Mouse (Mus musculus): Measurements from ENCODE around the gene L3mbtl4. TPM values are rescaled to one million over a fixed set of nuclear protein-coding genes. Genes with fewer than 3 reads are reported as not detected.

Gene L3mbtl4
- polyA plus RNA-seq, 1 experiment from 2014 or later: 5.7 TPM

GRCm38 (mm10) chr17:68591619-68592018, 318.0 kb downstream of the L3mbtl4 start:
- Histone ChIP-seq H3K36me3 (replicated peaks) (no peaks in the 10 kb centered on the region), H3K9ac (no peak overlapping the region), H3K4me2 (no peak overlapping the region), H3K27ac (no peak overlapping the region), H3K27me3 (replicated peaks) (no peaks in the 10 kb centered on the region), H3K9me3 (no peaks in the 10 kb centered on the region), H3K4me3 (no peak overlapping the region), H3K4me1 (no peaks in the 10 kb centered on the region)
- WGBS: 68% methylated on average over 4 of the region's 4 CpGs
- no peak for ATAC-seq (replicated peaks)

GRCm38 (mm10) chr17:68602744-68603143, 329.1 kb downstream of the L3mbtl4 start:
- WGBS: 87% methylated on average over 4 of the region's 4 CpGs
- ATAC-seq (replicated peaks): no peak
- no peak overlapping the region for H3K4me2 ChIP-seq

GRCm38 (mm10) chr17:68607691-68608090, 334.1 kb downstream of the L3mbtl4 start:
- 57% methylated on average over 6 of the region's 6 CpGs for WGBS

More at GRCm38 (mm10) chr17:68602744-68603143, 329.1 kb downstream of the L3mbtl4 start:
- Histone ChIP-seq H3K9ac (no peak overlapping the region), H3K9me3 (no peaks in the 10 kb centered on the region), H3K36me3 (replicated peaks) (no peaks in the 10 kb centered on the region), H3K4me1 (no peaks in the 10 kb centered on the region), H3K4me3 (no peak overlapping the region), H3K27ac (no peak overlapping the region), H3K27me3 (replicated peaks) (no peaks in the 10 kb centered on the region)

GRCm38 (mm10) chr17:68611247-68611646, 337.6 kb downstream of the L3mbtl4 start:
- H3K9me3 ChIP-seq: no peaks in the 10 kb centered on the region
- no peak overlapping the region for H3K4me2 ChIP-seq
- no peaks in the 10 kb centered on the region; the same call in 1 of the 2 replicates for H3K4me1 ChIP-seq
- H3K27me3 ChIP-seq (replicated peaks): no peaks in the 10 kb centered on the region
- no peak overlapping the region for H3K27ac ChIP-seq
- H3K4me3 ChIP-seq: no peak overlapping the region
- H3K9ac ChIP-seq: no peak overlapping the region
- no peaks in the 10 kb centered on the region for H3K36me3 ChIP-seq (replicated peaks)
- 57% methylated on average over 6 of the region's 6 CpGs for WGBS
- ATAC-seq (replicated peaks): no peak

More at GRCm38 (mm10) chr17:68607691-68608090, 334.1 kb downstream of the L3mbtl4 start:
- Histone ChIP-seq H3K4me1 (no peaks in the 10 kb centered on the region; the same call in 1 of the 2 replicates), H3K4me2 (no peak overlapping the region), H3K27ac (no peak overlapping the region), H3K4me3 (no peak overlapping the region), H3K9ac (no peak overlapping the region), H3K9me3 (no peaks in the 10 kb centered on the region), H3K36me3 (replicated peaks) (no peaks in the 10 kb centered on the region), H3K27me3 (replicated peaks) (no peaks in the 10 kb centered on the region)
- ATAC-seq (replicated peaks): no peak

GRCm38 (mm10) chr17:68625281-68625680, 351.7 kb downstream of the L3mbtl4 start:
- Histone ChIP-seq H3K27me3 (replicated peaks) (no peaks in the 10 kb centered on the region), H3K36me3 (replicated peaks) (no peaks in the 10 kb centered on the region), H3K9me3 (no peaks in the 10 kb centered on the region), H3K4me1 (no peaks in the 10 kb centered on the region), H3K4me3 (no peak overlapping the region), H3K27ac (no peak overlapping the region), H3K4me2 (no peak overlapping the region), H3K9ac (no peak overlapping the region)
- WGBS: 86% methylated on average over 4 of the region's 4 CpGs
- no peak for ATAC-seq (replicated peaks)

GRCm38 (mm10) chr17:68629631-68630426, 356.2 kb downstream of the L3mbtl4 start:
- Histone ChIP-seq H3K27ac (no peak overlapping the region), H3K9ac (no peak overlapping the region)
- 82% methylated on average over 7 of the region's 7 CpGs for WGBS

GRCm38 (mm10) chr17:68631396-68631795, 357.8 kb downstream of the L3mbtl4 start:
- no peaks in the 10 kb centered on the region for H3K36me3 ChIP-seq (replicated peaks)
- no peak overlapping the region for H3K4me2 ChIP-seq
- H3K27ac ChIP-seq: no peak overlapping the region
- no peaks in the 10 kb centered on the region for H3K9me3 ChIP-seq
- WGBS: 86% methylated on average over 8 of the region's 8 CpGs
- no peak overlapping the region for H3K9ac ChIP-seq
- no peaks in the 10 kb centered on the region for H3K27me3 ChIP-seq (replicated peaks)
- no peak for ATAC-seq (replicated peaks)
- H3K4me1 ChIP-seq: no peaks in the 10 kb centered on the region
- H3K4me3 ChIP-seq: no peak overlapping the region

More at GRCm38 (mm10) chr17:68629631-68630426, 356.2 kb downstream of the L3mbtl4 start:
- ATAC-seq (replicated peaks): no peak
- Histone ChIP-seq H3K4me1 (no peaks in the 10 kb centered on the region), H3K36me3 (replicated peaks) (no peaks in the 10 kb centered on the region), H3K27me3 (replicated peaks) (no peaks in the 10 kb centered on the region), H3K4me3 (no peak overlapping the region), H3K9me3 (no peaks in the 10 kb centered on the region), H3K4me2 (no peak overlapping the region)

- Histone ChIP-seq H3K4me1 (no peaks in the 10 kb centered on the region), H3K27ac (no peak overlapping the region), H3K4me3 (no peak overlapping the region), H3K27me3 (replicated peaks) (no peaks in the 10 kb centered on the region), H3K4me2 (no peak overlapping the region), H3K9me3 (no peaks in the 10 kb centered on the region), H3K36me3 (replicated peaks) (no peaks in the 10 kb centered on the region), H3K9ac (no peak overlapping the region)
- ATAC-seq (replicated peaks): no peak
- WGBS: 80% methylated on average over 6 of the region's 6 CpGs
Measured at GRCm38 (mm10) chr17:68640187-68640586, 366.6 kb downstream of the L3mbtl4 start.

- no peak for ATAC-seq (replicated peaks)
- no peak overlapping the region for H3K27ac ChIP-seq
- H3K4me1 ChIP-seq: no peaks in the 10 kb centered on the region
- 78% methylated on average over 5 of the region's 5 CpGs for WGBS
- no peaks in the 10 kb centered on the region for H3K9me3 ChIP-seq
- no peaks in the 10 kb centered on the region for H3K36me3 ChIP-seq (replicated peaks)
- no peak overlapping the region for H3K4me2 ChIP-seq
- no peak overlapping the region for H3K4me3 ChIP-seq
- no peak overlapping the region for H3K9ac ChIP-seq
- H3K27me3 ChIP-seq (replicated peaks): no peaks in the 10 kb centered on the region
Measured at GRCm38 (mm10) chr17:68642521-68643088, 369.0 kb downstream of the L3mbtl4 start.

GRCm38 (mm10) chr17:68666528-68666927, 392.9 kb downstream of the L3mbtl4 start:
- H3K27ac ChIP-seq: no peak overlapping the region
- WGBS: 64% methylated on average over 1 of the region's 1 CpGs
- ATAC-seq (replicated peaks): no peak

GRCm38 (mm10) chr17:68672088-68672504, 398.5 kb downstream of the L3mbtl4 start:
- H3K27ac ChIP-seq: no peak overlapping the region
- H3K4me3 ChIP-seq: no peak overlapping the region
- no peak overlapping the region for H3K9ac ChIP-seq
- H3K4me1 ChIP-seq: no peaks in the 10 kb centered on the region
- no peaks in the 10 kb centered on the region for H3K27me3 ChIP-seq (replicated peaks)
- H3K36me3 ChIP-seq (replicated peaks): no peaks in the 10 kb centered on the region
- no peak overlapping the region for H3K4me2 ChIP-seq
- 37% methylated on average over 7 of the region's 7 CpGs for WGBS
- peak; percentile 60; the same call in 1 of the 2 replicates for ATAC-seq (replicated peaks)
- no peaks in the 10 kb centered on the region for H3K9me3 ChIP-seq

More at GRCm38 (mm10) chr17:68666528-68666927, 392.9 kb downstream of the L3mbtl4 start:
- Histone ChIP-seq H3K9me3 (no peaks in the 10 kb centered on the region), H3K9ac (no peak overlapping the region), H3K27me3 (replicated peaks) (no peaks in the 10 kb centered on the region), H3K4me1 (no peaks in the 10 kb centered on the region), H3K4me3 (no peak overlapping the region), H3K36me3 (replicated peaks) (no peaks in the 10 kb centered on the region), H3K4me2 (no peak overlapping the region)

- H3K4me3 ChIP-seq: no peak overlapping the region
- no peak for ATAC-seq (replicated peaks)
- no peak overlapping the region for H3K27ac ChIP-seq
- no peaks in the 10 kb centered on the region for H3K4me1 ChIP-seq
- H3K9me3 ChIP-seq: no peaks in the 10 kb centered on the region
- H3K9ac ChIP-seq: no peak overlapping the region
- no peaks in the 10 kb centered on the region for H3K27me3 ChIP-seq (replicated peaks)
- H3K4me2 ChIP-seq: no peak overlapping the region
- WGBS: 72% methylated on average over 5 of the region's 5 CpGs
- no peaks in the 10 kb centered on the region for H3K36me3 ChIP-seq (replicated peaks)
Measured at GRCm38 (mm10) chr17:68710701-68711100, 437.1 kb downstream of the L3mbtl4 start.
